Mouse (Mus musculus) intestine, embryonic 14.5 days (tissue): ENCODE results near the gene Pif1. TPM values are rescaled to one million over a fixed set of nuclear protein-coding genes. Genes with fewer than 3 reads are reported as not detected.

Experiments
- ATAC-seq: fragments of 200-750 bp; cut with Nextera tagmentation; replicated peaks from 2 replicates; pipeline ENCODE4 v1.8.0; 2017; ENCODE audit warnings: low read depth, moderate number of reproducible peaks, moderate TSS enrichment, moderate library complexity; ENCODE audit not compliant: low FRiP score, low TSS enrichment
- DNase-seq: peaks from one replicate; pipeline ENCODE4 v3.0.0-alpha.2; 2018; ENCODE audit warnings: low spot score
- H3K27ac ChIP-seq: fragments of 300-500 bp; sonication (generic); 2 replicates; pipeline ENCODE4 v1.5.1; 2014; ENCODE audit warnings: low read depth, mild to moderate bottlenecking, control low read depth
- H3K27me3 ChIP-seq: fragments of 300-500 bp; sonication (generic); replicated peaks from 2 replicates; pipeline ENCODE4 v1.6.1; 2014; ENCODE audit warnings: low read length, control low read depth; ENCODE audit not compliant: control insufficient read depth, insufficient read depth
- H3K36me3 ChIP-seq: fragments of 300-500 bp; sonication (generic); 2 replicates; pipeline ENCODE4 v1.6.1; 2014; ENCODE audit warnings: low read length, control low read depth; ENCODE audit not compliant: control insufficient read depth, insufficient read depth
- H3K4me1 ChIP-seq: fragments of 300-500 bp; sonication (generic); replicated peaks from 2 replicates; pipeline ENCODE4 v1.6.1; 2014; ENCODE audit warnings: low read length, control low read depth, mixed read lengths; ENCODE audit not compliant: control insufficient read depth, insufficient read depth
- H3K4me2 ChIP-seq: fragments of 300-500 bp; sonication (generic); 2 replicates; pipeline ENCODE4 v1.6.1; 2014; ENCODE audit warnings: low read length
- H3K4me3 ChIP-seq: fragments of 300-500 bp; sonication (generic); 2 replicates; pipeline ENCODE4 v1.5.1; 2014; ENCODE audit warnings: low read depth, low read length, control low read depth, mixed read lengths
- H3K9ac ChIP-seq: fragments of 300-500 bp; sonication (generic); 2 replicates; pipeline ENCODE4 v1.6.1; 2014; ENCODE audit warnings: mild to moderate bottlenecking, low read length
- H3K9me3 ChIP-seq: fragments of 300-500 bp; sonication (generic); 2 replicates; pipeline ENCODE4 v1.6.1; 2016; ENCODE audit warnings: low read length, control low read depth; ENCODE audit not compliant: control insufficient read depth
- WGBS: fragments of 180-500 bp; shearing (Covaris S2); extraction: QIAGEN DNeasy Blood & Tissue Kit; methylation state at CpG from one replicate; pipeline ENCODE4 v1.1.7; 2014; 5-methylcytosine and 5-hydroxymethylcytosine counted together
- polyA plus RNA-seq: library from polyadenylated mRNA; unstranded; fragments of >200 nt; fragmentation: Nextera tagmentation; extraction: Ambion mirVana; gene quantifications from 2 replicates; pipeline ENCODE4 v1.2.1, GENCODE M21; 2014

Pif1 gene
- polyA plus RNA-seq, 1 experiment from 2014 or later, result 8.1 TPM

DNA sequence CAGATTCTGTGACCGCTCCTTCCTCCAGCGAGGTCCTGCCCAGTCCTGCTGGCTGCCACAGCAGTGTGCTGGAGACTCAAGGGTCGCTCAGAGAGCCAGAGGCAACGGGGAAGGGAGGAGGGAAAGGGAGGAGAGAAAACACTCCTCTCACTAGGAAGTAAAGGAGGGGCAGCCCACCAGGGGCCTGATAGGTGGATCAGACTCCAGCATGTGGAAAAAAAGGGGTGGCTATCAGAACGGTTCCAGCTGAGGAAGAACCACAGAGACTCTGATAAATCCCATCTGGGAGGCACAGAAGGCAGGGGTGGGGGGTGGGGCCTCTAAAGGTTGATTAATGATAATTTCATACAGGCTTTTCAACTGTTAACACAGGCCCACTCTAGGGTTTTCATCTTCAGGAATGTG lies 32.0 kb upstream of the Pif1 start:
- Histone ChIP-seq H3K9me3 (no peaks in the 10 kb centered on the region), H3K9ac (no peak overlapping the region), H3K4me3 (no peak overlapping the region), H3K36me3 (peaks cover 41% of the 10 kb centered on the region), H3K27ac (peak overlapping the region; percentile 71), H3K4me2 (no peak overlapping the region), H3K27me3 (no peaks in the 10 kb centered on the region), H3K4me1 (peaks cover 37% of the 10 kb centered on the region)
- WGBS, result 8% methylated on average over 5 of the region's 5 CpGs
- peak; percentile 69 for DNase-seq
- ATAC-seq, result peak; percentile 65

DNA sequence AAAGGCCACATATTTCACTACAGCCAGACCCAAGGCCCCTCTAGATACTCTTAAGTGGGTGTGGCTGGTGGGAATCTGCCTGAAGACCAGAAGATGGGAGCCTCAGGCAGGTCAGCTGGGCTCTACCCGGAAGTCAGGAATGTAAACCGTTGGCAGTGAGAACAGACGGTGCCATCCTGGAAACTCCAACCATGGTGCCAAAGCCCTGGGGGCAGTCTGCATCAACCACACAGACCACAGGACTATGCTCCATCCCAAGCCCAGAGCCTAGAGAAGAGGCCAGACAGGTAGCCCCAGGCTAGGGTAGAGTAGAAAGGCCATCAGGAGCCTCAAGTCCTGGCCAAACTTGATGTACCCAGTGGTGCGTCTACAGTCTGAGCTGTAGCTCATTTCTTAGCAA lies 31.3 kb upstream of the Pif1 start:
- Histone ChIP-seq H3K4me1 (peaks cover 30% of the 10 kb centered on the region), H3K9ac (no peak overlapping the region), H3K9me3 (no peaks in the 10 kb centered on the region), H3K36me3 (peaks cover 45% of the 10 kb centered on the region), H3K4me3 (no peak overlapping the region), H3K4me2 (peak overlapping the region; percentile 4; the same call in 1 of the 2 replicates), H3K27me3 (no peaks in the 10 kb centered on the region), H3K27ac (peak overlapping the region; percentile 71)
- ATAC-seq (no peak), DNase-seq (no peak)
- 59% methylated on average over 4 of the region's 4 CpGs for WGBS

DNA sequence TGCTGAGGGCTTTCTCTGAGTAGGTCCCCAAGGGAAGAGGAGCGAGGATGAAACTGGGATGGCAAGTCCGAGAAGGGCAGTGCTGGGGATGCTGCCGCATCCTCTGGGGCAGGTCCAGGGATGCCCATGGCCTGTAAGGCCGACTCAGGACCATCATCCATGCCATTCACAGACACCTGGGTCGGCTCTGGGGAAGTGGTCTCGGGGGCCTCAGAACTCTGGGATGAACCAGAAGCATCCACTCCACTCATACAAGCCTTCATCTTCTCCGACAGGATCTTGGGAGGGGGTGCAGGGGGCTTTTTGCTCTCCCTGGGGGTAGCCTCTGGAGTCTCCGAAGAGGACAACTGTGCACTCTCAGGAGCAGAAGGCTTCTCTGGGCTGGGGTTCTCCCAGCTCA lies 30.6 kb upstream of the Pif1 start:
- no peak overlapping the region for H3K9ac ChIP-seq
- H3K4me3 ChIP-seq, result no peak overlapping the region
- H3K4me1 ChIP-seq, result peaks cover 23% of the 10 kb centered on the region
- no peak for ATAC-seq
- no peak for DNase-seq
- no peaks in the 10 kb centered on the region for H3K9me3 ChIP-seq
- no peaks in the 10 kb centered on the region for H3K27me3 ChIP-seq
- 94% methylated on average over 8 of the region's 8 CpGs for WGBS
- H3K4me2 ChIP-seq, result no peak overlapping the region
- peaks cover 47% of the 10 kb centered on the region for H3K36me3 ChIP-seq
- H3K27ac ChIP-seq, result no peak overlapping the region

DNA sequence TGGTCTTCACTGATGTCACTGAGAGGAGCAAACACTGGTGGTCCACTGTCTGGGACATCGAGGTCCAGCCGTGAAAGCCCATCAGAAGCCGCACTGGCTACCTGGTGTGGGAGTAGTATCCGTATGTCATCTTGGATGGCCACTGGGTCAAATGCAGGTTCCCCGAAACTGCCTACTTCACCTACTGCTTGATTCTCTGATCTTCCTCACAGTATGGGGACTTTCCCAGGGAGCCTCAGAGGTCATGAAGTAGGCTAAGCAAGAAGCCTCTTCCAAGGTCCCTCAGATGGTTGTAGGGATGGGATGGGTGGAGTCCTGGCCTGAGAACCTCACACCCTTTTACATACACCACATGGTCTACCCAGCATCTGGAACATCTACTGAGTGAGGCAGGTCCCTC lies 30.0 kb upstream of the Pif1 start:
- H3K4me2 ChIP-seq, result no peak overlapping the region
- no peak overlapping the region for H3K4me3 ChIP-seq
- ATAC-seq (no peak), DNase-seq (no peak)
- H3K27ac ChIP-seq, result no peak overlapping the region
- 93% methylated on average over 5 of the region's 5 CpGs for WGBS
- no peak overlapping the region for H3K9ac ChIP-seq
- no peaks in the 10 kb centered on the region for H3K9me3 ChIP-seq
- H3K36me3 ChIP-seq, result peaks cover 47% of the 10 kb centered on the region
- H3K27me3 ChIP-seq, result no peaks in the 10 kb centered on the region
- peaks cover 25% of the 10 kb centered on the region for H3K4me1 ChIP-seq

DNA sequence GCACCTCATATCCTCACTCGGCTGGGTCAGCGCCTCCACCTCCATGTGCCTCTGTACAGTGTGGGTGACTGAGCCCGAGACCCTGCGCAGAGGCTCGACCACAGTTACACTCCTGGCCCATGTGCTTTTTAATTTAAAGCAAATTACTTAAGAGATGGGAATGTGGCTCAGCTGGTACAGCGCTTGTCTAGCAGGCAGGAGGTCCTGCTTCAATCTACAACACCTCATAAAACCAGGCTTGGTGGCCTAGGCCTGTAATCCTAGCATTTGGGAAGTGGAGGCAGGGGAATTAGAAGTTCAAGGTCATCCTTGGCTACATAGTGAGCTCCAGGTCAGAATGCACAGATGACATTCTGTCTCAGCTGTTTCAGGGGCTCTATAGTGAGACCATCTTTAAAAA lies 28.2 kb upstream of the Pif1 start:
- no peak for DNase-seq
- H3K36me3 ChIP-seq, result peaks cover 53% of the 10 kb centered on the region
- ATAC-seq, result no peak
- no peak overlapping the region for H3K9ac ChIP-seq
- 91% methylated on average over 6 of the region's 6 CpGs for WGBS
- H3K9me3 ChIP-seq, result no peaks in the 10 kb centered on the region
- H3K4me1 ChIP-seq, result peaks cover 29% of the 10 kb centered on the region
- H3K4me2 ChIP-seq, result no peak overlapping the region
- H3K27ac ChIP-seq, result no peak overlapping the region
- H3K4me3 ChIP-seq, result no peak overlapping the region
- H3K27me3 ChIP-seq, result no peaks in the 10 kb centered on the region

DNA sequence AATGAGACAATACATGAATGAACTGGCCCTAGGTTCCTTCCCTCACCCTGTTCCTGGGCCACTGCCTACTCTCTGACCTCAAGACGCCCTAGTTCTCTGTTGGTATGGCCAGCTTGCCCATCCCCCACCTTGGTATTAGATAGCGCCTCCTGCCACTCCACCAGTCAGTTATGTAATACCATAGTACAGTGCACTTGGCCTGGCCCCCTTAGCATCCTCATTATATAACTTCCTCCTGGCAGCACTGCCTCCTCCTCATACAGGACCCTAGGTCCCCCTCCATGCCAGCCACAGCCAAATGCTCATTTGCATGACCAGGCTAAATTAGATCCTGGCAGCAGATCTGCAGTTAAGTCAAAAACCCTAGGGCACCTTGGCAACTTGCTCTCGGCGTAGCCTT lies 25.9 kb upstream of the Pif1 start:
- no peaks in the 10 kb centered on the region for H3K27me3 ChIP-seq
- H3K27ac ChIP-seq, result no peak overlapping the region
- no peak overlapping the region for H3K4me3 ChIP-seq
- ATAC-seq, result no peak
- H3K9me3 ChIP-seq, result no peaks in the 10 kb centered on the region
- 86% methylated on average over 4 of the region's 4 CpGs for WGBS
- DNase-seq, result no peak
- H3K4me2 ChIP-seq, result no peak overlapping the region
- H3K4me1 ChIP-seq, result peaks cover 9% of the 10 kb centered on the region
- H3K9ac ChIP-seq, result no peak overlapping the region
- H3K36me3 ChIP-seq, result peaks cover 52% of the 10 kb centered on the region

DNA sequence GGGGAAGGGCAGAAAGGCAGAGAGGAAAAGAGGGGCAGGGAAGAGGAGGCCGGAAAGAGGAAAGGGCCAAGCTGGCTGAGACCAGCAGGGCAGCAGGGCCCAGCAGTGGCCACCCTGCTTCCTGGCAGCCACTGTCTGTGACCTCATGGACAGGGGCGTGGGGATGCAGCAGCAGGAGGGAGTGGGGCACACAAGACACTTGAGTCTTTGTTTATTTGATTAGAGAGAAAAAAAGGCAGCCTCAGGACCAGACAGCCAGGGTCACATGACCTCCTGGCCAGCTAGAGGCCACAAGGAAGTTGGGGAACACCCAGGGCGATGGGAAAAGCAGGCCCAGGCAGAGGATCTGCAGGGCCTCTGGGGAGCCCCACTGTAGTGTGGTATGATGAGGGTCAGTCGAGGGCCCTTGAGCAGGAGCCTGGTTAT lies 24.9 kb upstream of the Pif1 start:
- WGBS, result 21% methylated on average over 4 of the region's 4 CpGs
- DNase-seq, result no peak

DNA sequence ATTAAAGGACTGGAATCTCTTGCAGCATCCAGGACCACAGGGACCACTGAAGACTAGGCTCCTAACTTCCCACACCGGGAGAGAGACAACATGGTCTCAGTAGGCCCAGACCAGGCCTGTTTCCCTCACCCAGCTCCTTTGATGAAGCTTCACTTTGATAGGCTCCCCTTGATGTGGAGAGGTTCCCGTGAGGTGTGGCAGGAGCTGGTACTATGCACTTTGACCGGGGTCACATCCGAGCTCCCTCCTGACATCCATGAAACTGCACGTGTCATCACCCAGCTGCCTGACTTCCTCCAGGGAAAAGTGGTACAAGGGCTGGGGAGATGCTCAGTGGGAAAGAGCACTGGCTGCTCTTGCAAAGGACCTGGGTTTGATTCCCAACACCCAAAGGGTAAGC lies 23.9 kb upstream of the Pif1 start:
- H3K9ac ChIP-seq, result no peak overlapping the region
- ATAC-seq, result no peak
- peaks cover 42% of the 10 kb centered on the region for H3K36me3 ChIP-seq

More for the DNA sequence above, 24.9 kb upstream of the Pif1 start:
- no peaks in the 10 kb centered on the region for H3K27me3 ChIP-seq
- 0 out of 2 replicates have a peak overlapping the region, but pooled peaks have one; percentile 22 for H3K9ac ChIP-seq
- H3K27ac ChIP-seq, result peak overlapping the region; percentile 61
- no peak overlapping the region for H3K4me3 ChIP-seq
- peaks cover 50% of the 10 kb centered on the region for H3K36me3 ChIP-seq
- no peak overlapping the region for H3K4me2 ChIP-seq
- peaks cover 9% of the 10 kb centered on the region for H3K4me1 ChIP-seq
- H3K9me3 ChIP-seq, result no peaks in the 10 kb centered on the region
- 0 out of 2 replicates have a peak, but pooled peaks have one; percentile 40 for ATAC-seq

DNA sequence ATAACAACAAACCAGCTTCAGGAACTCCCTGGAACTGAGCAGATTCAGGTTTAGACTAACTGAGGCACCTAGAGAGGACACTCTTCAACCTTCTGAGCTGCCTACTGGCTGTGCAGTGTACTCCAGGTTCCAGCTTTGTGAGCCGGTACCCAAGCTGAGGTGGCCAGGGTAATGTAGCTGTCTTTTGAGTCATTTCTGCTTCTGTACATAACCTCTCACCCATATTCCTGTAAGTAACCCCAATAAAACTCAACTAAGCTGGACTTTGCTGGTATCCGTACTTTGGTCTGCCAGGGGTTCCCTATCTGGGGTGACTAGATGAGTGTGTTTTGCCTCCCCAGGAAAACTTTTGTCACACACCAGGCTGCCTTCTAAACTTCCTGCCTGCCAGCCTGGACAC lies 22.3 kb upstream of the Pif1 start:
- no peak for ATAC-seq

More for the DNA sequence above, 23.9 kb upstream of the Pif1 start:
- 89% methylated on average over 5 of the region's 5 CpGs for WGBS
- no peak overlapping the region for H3K4me2 ChIP-seq
- H3K4me3 ChIP-seq, result no peak overlapping the region
- H3K9me3 ChIP-seq, result no peaks in the 10 kb centered on the region
- H3K27ac ChIP-seq, result no peak overlapping the region
- H3K4me1 ChIP-seq, result peaks cover 9% of the 10 kb centered on the region
- no peak for DNase-seq
- H3K27me3 ChIP-seq, result no peaks in the 10 kb centered on the region

More for the DNA sequence above, 22.3 kb upstream of the Pif1 start:
- Histone ChIP-seq H3K4me3 (no peak overlapping the region), H3K9ac (no peak overlapping the region), H3K4me1 (peaks cover 9% of the 10 kb centered on the region), H3K27ac (no peak overlapping the region), H3K27me3 (no peaks in the 10 kb centered on the region), H3K4me2 (no peak overlapping the region), H3K36me3 (peaks cover 30% of the 10 kb centered on the region), H3K9me3 (no peaks in the 10 kb centered on the region)
- no peak for DNase-seq
- WGBS, result 90% methylated on average over 2 of the region's 2 CpGs
